Mouse (Mus musculus) kidney, postnatal 0 days (tissue): Measurements from ENCODE around the gene Trp53i13. TPM values are rescaled to one million over a fixed set of nuclear protein-coding genes. Genes with fewer than 3 reads are reported as not detected.
"Not testable (repeated sequence)": the region's sequence is repeated elsewhere in the genome, so short reads cannot be mapped to it uniquely, and the experiment has no call there.

ENCODE experiments used
- ATAC-seq: fragments of 200-750 bp; cut with Nextera tagmentation; replicated peaks from 2 replicates; pipeline ENCODE4 v1.8.0; 2017; ENCODE audit warnings: low read depth, moderate number of reproducible peaks, moderate TSS enrichment, moderate library complexity; ENCODE audit not compliant: low FRiP score
- DNase-seq: peaks from one replicate; pipeline ENCODE4 v3.0.0-alpha.2; 2016; ENCODE audit warnings: low spot score
- H3K27ac ChIP-seq: fragments of 300-500 bp; sonication (generic); 2 replicates; pipeline ENCODE4 v1.5.1; 2014; ENCODE audit warnings: mild to moderate bottlenecking
- H3K27me3 ChIP-seq: fragments of 300-500 bp; sonication (generic); 2 replicates; pipeline ENCODE4 v1.6.1; 2014; ENCODE audit warnings: low read length, mixed read lengths; ENCODE audit not compliant: insufficient read depth
- H3K36me3 ChIP-seq: fragments of 300-500 bp; sonication (generic); 2 replicates; pipeline ENCODE4 v1.6.1; 2014; ENCODE audit warnings: low read length, mixed read lengths; ENCODE audit not compliant: insufficient read depth
- H3K4me1 ChIP-seq: fragments of 300-500 bp; sonication (generic); replicated peaks from 2 replicates; pipeline ENCODE4 v1.6.1; 2014; ENCODE audit warnings: antibody characterized with exemption, low read length, mixed read lengths; ENCODE audit not compliant: insufficient read depth
- H3K4me2 ChIP-seq: fragments of 300-500 bp; sonication (generic); 2 replicates; pipeline ENCODE4 v1.6.1; 2014; ENCODE audit warnings: mild to moderate bottlenecking, low read length, moderate library complexity, mixed read lengths
- H3K4me3 ChIP-seq: fragments of 300-500 bp; sonication (generic); replicated peaks from 2 replicates; pipeline ENCODE4 v1.5.1; 2014; ENCODE audit warnings: low read depth, low read length
- H3K9ac ChIP-seq: fragments of 300-500 bp; sonication (generic); 2 replicates; pipeline ENCODE4 v1.6.1; 2014; ENCODE audit warnings: low read depth, low read length
- H3K9me3 ChIP-seq: fragments of 300-500 bp; sonication (generic); replicated peaks from 2 replicates; pipeline ENCODE4 v1.6.1; 2016; ENCODE audit warnings: low read length, inconsistent platforms, mixed read lengths
- CTCF ChIP-seq: IDR thresholded peaks from 2 replicates; pipeline ENCODE4 v1.5.1; 2016; ENCODE audit warnings: antibody characterized with exemption, low read depth, mild to moderate bottlenecking, moderate library complexity
- WGBS: fragments of 180-500 bp; shearing (Covaris S2); extraction: QIAGEN DNeasy Blood & Tissue Kit; methylation state at CpG from one replicate; pipeline ENCODE4 v1.1.7; 2014; 5-methylcytosine and 5-hydroxymethylcytosine counted together
- polyA plus RNA-seq: library from polyadenylated mRNA; unstranded; fragments of >200 nt; fragmentation: Nextera tagmentation; extraction: Ambion mirVana; gene quantifications from 2 replicates; pipeline ENCODE4 v1.2.1, GENCODE M21; 2015

The Trp53i13 gene
- polyA plus RNA-seq, result 34.8 and 36.0 TPM in 2 replicates

GRCm38 (mm10) chr11:77515637-77516552 is at the start of gene Trp53i13:
Trp53i13 (minus strand) TSS chr11:77515980.
- peak within 1 kb of the TSS; percentile 50 for H3K9ac ChIP-seq
- peak within 1 kb of the TSS; percentile 91 for H3K4me2 ChIP-seq
- no peaks in the 10 kb centered on the region for H3K9me3 ChIP-seq
- H3K36me3 ChIP-seq, result no peaks in the 10 kb centered on the region
- DNase-seq (no peak), ATAC-seq (no peak)
- peaks cover 22% of the 10 kb centered on the region for H3K4me1 ChIP-seq
- peak within 1 kb of the TSS; percentile 43 for H3K4me3 ChIP-seq
- no peak for TF ChIP-seq CTCF
- H3K27ac ChIP-seq, result 0 out of 2 replicates have a peak within 1 kb of the TSS, but pooled peaks have one; percentile 13
- no peaks in the 10 kb centered on the region for H3K27me3 ChIP-seq
- 10% methylated on average over 39 of the region's 39 CpGs for WGBS

DNA sequence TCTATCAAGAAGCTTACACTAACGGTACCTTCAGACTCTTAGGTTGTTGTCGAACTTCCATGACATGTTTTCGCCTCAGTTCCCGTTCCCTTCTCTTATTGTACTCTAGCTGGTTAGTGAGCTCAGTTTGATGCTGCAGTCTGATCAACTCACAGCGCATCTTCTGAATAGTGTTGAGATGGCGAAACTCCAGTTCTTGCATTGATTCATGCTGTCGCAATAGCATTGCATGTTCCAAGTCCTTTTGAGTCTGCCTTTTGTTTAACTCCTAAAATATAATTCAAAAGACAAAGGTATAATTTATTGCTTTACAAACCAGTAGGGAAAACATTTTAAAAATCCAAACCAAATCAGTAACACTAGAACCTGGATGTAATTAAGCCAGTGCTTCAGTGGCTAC is 29.5 kb upstream of the Trp53i13 start:
- Histone ChIP-seq H3K36me3 (peaks cover 49% of the 10 kb centered on the region), H3K27me3 (no peaks in the 10 kb centered on the region), H3K9me3 (no peaks in the 10 kb centered on the region), H3K9ac (no peak overlapping the region), H3K4me2 (no peak overlapping the region), H3K4me3 (no peak overlapping the region), H3K4me1 (no peaks in the 10 kb centered on the region), H3K27ac (no peak overlapping the region)
- 96% methylated on average over 7 of the region's 7 CpGs for WGBS
- DNase-seq (no peak), ATAC-seq (no peak)
- TF ChIP-seq CTCF, result no peak

DNA sequence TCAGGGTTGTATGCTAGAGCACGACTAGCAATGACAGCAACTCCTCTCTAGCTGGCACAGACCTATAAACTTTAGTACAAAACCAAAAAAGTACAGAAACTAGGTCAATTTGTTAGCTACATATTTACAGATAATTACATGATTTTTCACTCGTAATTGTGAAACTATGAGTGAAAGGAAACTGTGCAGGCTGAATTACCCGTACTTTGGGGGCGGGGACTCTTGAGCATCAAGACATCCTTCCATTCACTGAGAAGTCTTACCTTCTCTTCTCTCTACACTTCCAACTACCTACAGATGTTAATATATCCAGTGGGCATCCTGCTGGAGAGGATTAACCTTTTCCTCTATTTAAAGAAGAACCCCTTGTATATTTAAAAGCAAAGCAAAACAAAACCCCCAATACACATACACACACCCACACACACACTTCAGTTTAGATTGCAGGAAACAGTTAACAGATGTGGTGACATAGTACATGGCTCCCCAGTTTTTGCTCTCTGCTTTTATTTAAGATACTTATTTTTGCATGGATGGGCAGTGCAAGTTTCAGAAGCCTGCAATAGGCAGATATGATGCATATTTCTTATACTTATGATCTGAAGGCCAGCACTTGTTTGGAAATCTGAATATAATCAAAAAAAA is 16.5 kb upstream of the Trp53i13 start:
- TF ChIP-seq CTCF, result no peak
- Histone ChIP-seq H3K4me2 (no peak overlapping the region), H3K27ac (no peak overlapping the region), H3K9ac (no peak overlapping the region), H3K4me1 (no peaks in the 10 kb centered on the region), H3K4me3 (no peak overlapping the region), H3K27me3 (no peaks in the 10 kb centered on the region), H3K9me3 (no peaks in the 10 kb centered on the region), H3K36me3 (peaks cover 9% of the 10 kb centered on the region; the same call in 1 of the 2 replicates)
- DNase-seq (no peak), ATAC-seq (no peak)
- 90% methylated on average over 4 of the region's 4 CpGs for WGBS

- TF ChIP-seq CTCF, result no peak
- Histone ChIP-seq H3K4me3 (no peak overlapping the region), H3K27me3 (no peaks in the 10 kb centered on the region), H3K27ac (no peak overlapping the region), H3K36me3 (0 out of 2 replicates have a peak, but pooled peaks cover 1% of the 10 kb centered on the region), H3K4me1 (no peaks in the 10 kb centered on the region), H3K4me2 (no peak overlapping the region), H3K9me3 (no peaks in the 10 kb centered on the region), H3K9ac (no peak overlapping the region)
- no peak for ATAC-seq
- 92% methylated on average over 2 of the region's 2 CpGs for WGBS
- DNase-seq, result no peak
These were observed 15.1 kb upstream of the Trp53i13 start for GRCm38 (mm10) chr11:77530862-77531261.

GRCm38 (mm10) chr11:77529644-77530043 is 13.9 kb upstream of the Trp53i13 start:
- no peak for ATAC-seq
- Histone ChIP-seq H3K4me2 (no peak overlapping the region), H3K9ac (no peak overlapping the region)

GRCm38 (mm10) chr11:77528420-77528819 is 12.6 kb upstream of the Trp53i13 start:
- TF ChIP-seq CTCF, result peak; percentile 3; the same call in 1 of the 2 replicates
- H3K27ac ChIP-seq, H3K36me3 ChIP-seq, H3K4me1 ChIP-seq, H3K4me3 ChIP-seq, H3K27me3 ChIP-seq, ATAC-seq, H3K9ac ChIP-seq, DNase-seq, H3K4me2 ChIP-seq, H3K9me3 ChIP-seq: not testable (repeated sequence)
- WGBS, result 85% methylated on average over 3 of the region's 3 CpGs

More at GRCm38 (mm10) chr11:77529644-77530043, 13.9 kb upstream of the Trp53i13 start:
- H3K4me3 ChIP-seq, result no peak overlapping the region
- H3K36me3 ChIP-seq, result no peaks in the 10 kb centered on the region
- DNase-seq, result no peak
- no peaks in the 10 kb centered on the region for H3K27me3 ChIP-seq
- no peak overlapping the region for H3K27ac ChIP-seq
- whole genome bisulfite sequencing, result 79% methylated on average over 3 of the region's 3 CpGs
- no peaks in the 10 kb centered on the region for H3K4me1 ChIP-seq
- no peaks in the 10 kb centered on the region for H3K9me3 ChIP-seq
- TF ChIP-seq CTCF, result no peak
